Mouse (Mus musculus): ENCODE data around the gene Fcgr1. TPM values are rescaled to one million over a fixed set of nuclear protein-coding genes. Genes with fewer than 3 reads are reported as not detected.
"Not testable (repeated sequence)": the region's sequence is repeated elsewhere in the genome, so short reads cannot be mapped to it uniquely, and the experiment has no call there.

Fcgr1 gene
- total RNA-seq, 2 experiments from 2014 or later: 2.2 to 2.3 TPM

DNA sequence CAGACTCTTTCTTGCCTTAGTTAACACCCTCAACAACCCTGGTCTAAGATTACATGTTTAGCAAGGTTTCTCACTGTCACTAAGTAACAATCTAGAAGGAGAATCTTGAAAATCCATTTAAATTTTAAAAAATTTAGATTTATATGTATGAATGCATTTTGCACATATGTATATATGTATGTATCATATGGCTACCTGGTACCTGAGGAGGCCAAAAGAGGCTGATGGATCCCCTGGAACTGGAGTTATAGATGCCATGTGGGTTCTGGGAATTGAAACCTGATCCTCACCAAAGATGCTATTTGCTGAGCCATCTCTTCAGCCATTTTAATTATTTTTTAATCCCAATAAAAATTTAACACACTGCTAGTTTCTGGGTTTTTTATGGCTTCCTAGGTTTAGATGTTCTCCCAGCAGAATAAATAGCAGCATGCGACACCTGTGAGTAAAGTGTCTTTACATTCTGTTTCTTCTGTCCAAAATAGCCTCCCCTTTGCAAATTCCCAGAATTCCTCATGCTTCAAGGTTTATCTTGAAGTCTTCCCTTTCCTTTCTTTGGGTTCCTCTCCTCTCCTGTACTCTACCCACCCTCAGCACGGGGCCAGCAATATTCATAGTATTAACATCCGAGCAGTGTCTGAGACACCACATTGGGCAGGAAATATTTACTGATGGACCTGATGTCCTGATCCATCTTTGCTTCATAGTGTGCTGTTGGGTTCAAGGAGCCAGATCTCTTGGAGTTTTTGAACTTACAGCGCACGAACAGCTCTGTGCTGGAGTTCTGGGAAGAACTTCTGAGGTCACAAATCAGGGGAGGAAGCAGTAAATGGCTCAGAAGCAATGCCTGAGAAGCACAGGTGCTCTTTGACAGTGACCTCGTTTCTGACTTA lies 45.4 kb downstream of the Fcgr1 start:
- no peak for TF ChIP-seq CTCF (conservative IDR thresholded peaks at IDR 0.05)
- Histone ChIP-seq H3K4me3 (no peak overlapping the region), H3K27ac (no peak overlapping the region)
- DNase-seq (ENCODE audit: low spot score in 2 of 2): no peak

DNA sequence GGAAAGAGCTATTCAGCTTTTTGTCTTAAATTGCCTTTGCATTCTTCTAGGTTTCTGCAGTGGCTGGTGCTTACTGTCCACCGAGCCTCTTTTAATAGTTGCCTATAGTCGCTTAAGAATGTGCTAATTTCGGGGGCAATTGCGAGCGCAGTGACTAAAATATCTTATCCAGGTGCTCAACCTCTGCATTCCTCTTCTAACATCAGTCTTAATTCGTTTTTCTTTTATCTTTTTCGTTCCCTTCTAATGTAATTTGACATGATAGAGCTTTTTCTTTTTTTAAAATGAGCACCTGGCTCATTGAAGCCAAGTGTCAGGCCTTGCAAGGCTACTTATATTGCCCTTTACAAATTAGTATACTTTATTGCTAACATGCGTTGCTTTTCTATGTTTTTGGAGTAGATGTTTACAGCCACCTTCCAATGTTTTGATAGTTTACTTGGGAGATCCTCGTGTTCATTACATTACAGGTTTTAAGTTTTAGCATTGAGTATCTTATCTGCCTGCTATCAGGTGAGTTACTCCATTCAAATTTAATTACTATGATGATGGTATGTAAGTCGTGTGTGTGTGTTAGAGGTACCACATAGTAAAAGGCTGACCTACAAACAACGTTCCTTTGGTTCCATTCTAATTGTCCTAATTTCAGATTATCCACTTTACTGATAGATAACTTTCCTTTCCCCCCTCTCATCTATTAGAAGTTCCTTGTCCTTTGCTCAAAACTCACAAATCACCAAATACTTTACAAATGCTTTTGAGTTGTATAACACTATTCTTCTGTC lies 46.2 kb downstream of the Fcgr1 start:
- H3K4me3 ChIP-seq: no peak overlapping the region
- no peak for TF ChIP-seq CTCF (conservative IDR thresholded peaks at IDR 0.05)

DNA sequence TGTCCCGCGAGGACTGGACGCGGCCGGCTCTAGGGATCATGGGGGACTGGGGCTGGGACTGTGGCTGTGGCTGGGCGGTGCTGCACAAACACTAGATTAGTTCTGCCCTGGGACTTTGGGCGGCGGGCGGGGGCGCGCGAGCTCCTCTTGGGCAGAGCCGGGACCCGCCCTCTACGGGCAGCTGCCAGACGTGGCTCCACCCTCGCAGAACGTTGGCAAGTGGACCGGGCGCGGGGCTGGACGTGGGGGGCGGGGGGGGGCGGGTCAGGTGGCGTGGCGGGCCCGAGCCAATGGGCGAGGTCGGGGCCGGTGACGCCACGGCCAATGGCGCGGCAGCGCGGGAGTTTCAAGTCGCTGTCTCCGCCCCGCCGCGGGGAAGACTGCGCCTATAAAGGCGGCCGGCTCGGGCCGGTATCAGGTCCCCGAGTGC lies 47.3 kb downstream of the Fcgr1 start, which contains the start of gene Hist2h3c1:
Gene Hist2h3c1, plus strand, starts transcription at position 259 of the 430 bp plus-strand sequence.
- not testable (repeated sequence) for DNase-seq (ENCODE audit: low spot score in 2 of 2); H3K27ac ChIP-seq
- peak within 1 kb of the TSS; percentile 40; the same call in 1 of the 2 replicates for H3K4me3 ChIP-seq

More for the DNA sequence above, 46.2 kb downstream of the Fcgr1 start:
- H3K27ac ChIP-seq: no peak overlapping the region
- DNase-seq (ENCODE audit: low spot score in 2 of 2): no peak

DNA sequence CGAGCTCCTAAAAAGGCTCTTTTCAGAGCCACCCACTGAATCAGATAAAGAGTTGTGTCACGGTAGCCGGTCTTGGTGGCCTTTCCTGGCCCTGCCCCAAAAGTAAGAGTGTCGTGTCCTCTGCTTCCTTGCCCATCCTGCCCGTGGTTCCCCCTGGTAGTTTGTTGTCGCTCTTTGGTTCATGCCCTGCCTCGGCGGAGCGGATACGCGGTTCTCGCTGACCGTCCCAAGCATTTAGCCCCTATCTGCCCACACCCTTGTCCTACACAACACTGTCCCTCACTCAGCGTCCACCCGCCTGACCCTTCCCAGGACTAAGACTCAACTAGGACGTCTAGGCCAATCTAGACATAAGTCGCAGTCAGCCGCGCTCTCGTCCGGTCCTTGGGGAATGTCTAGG lies 47.8 kb downstream of the Fcgr1 start:
- not testable (repeated sequence) for DNase-seq (ENCODE audit: low spot score in 2 of 2); H3K27ac ChIP-seq

DNA sequence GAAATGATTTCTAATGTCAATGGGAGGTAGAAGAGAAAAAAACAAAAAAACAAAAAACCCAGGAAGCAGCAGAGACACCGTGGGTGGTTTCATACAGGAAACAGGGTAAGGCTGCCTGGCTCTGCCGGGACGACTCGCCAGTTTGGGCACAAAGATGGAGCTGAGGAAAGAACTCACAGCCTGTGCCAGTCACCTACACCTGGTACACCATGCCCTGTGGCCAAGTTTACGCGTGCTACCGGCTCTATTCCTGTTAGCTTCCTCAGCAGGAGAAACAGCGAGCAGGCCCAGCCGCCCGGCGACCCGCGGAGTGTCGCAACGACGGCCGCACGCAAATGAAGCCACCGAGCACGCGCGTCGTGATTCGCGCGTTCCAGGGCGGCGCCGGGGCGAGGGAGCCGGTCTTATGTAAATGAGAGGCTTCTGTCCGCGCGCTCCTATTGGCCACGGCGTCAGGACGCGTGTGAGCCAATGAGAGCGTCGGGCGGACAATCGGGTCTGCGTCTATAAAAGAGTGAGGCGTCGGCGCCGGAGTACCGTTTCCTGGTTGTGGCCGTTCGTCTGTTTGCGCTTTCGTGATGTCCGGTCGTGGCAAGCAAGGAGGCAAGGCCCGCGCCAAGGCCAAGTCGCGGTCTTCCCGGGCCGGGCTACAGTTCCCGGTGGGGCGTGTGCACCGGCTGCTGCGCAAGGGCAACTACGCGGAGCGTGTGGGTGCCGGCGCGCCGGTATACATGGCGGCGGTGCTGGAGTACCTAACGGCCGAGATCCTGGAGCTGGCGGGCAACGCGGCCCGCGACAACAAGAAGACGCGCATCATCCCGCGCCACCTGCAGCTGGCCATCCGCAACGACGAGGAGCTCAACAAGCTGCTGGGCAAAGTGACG lies 48.5 kb downstream of the Fcgr1 start, which contains the start of gene Hist2h2aa1:
Gene Hist2h2aa1, plus strand, starts transcription at position 495 of the 884 bp plus-strand sequence.
- Histone ChIP-seq H3K4me3 (peak within 1 kb of the TSS; percentile 84), H3K27ac (peak within 1 kb of the TSS; percentile 98)
- peak; percentile 84 to 87 for DNase-seq (ENCODE audit: low spot score in 2 of 2)

More for the DNA sequence above, 47.8 kb downstream of the Fcgr1 start:
- H3K4me3 ChIP-seq: peak overlapping the region; percentile 40; the same call in 1 of the 2 replicates

DNA sequence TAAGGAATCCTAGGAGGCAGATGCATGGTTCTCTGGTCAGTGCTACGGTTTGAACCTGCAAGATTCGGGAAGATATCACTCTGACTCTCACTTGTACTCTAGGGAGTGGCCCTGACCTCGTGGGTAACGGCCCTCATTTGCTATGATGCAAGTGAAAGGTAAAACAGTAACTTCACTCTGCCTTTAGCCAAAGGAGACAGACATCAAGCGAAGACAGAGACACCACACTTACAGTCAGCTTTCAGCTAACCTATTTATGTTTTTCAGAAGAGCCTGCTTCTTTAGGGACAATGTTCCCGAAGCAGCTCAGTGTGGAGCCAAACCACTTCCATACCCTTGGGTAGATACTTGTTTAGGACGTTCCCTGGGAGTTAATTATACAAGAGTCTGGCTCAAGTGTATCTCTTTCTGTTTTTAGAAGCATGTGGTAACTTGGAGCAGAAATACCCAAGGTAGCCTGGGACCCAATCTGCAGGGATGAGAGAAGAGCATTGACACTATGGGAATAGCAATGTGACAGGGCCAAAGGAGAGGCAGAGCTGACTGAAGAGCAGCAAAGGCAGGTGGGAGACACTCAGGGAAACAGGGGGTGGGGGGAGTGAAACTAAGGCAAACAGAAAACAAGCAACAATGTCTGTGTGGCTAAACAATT lies 49.7 kb downstream of the Fcgr1 start:
- Histone ChIP-seq H3K4me3 (peak overlapping the region; percentile 84), H3K27ac (peak overlapping the region; percentile 98)
- no peak for TF ChIP-seq CTCF (conservative IDR thresholded peaks at IDR 0.05)
- DNase-seq (ENCODE audit: low spot score in 2 of 2): no peak

DNA sequence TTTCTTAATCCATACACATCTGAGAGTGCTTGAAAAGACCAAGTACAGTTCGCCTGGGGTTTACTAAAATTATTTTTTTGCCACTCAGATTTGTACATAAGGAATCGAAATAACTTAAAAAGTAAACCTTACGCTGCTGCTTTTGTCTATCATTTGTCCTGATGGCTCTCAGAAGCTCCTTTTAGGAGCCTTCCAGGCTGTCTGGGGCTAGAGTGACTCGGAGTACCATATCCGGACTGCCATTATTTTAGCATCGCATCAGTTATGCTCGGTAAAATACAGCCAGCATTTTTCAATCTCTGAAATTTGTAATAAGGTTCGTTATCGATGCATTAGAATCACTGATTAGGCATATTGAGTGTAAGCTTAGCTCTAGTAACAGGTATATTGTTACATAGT lies 53.0 kb downstream of the Fcgr1 start:
- no peak for DNase-seq (ENCODE audit: low spot score in 2 of 2)
- H3K4me3 ChIP-seq: peak overlapping the region; percentile 57
- TF ChIP-seq CTCF (conservative IDR thresholded peaks at IDR 0.05): no peak
- H3K27ac ChIP-seq: peak overlapping the region; percentile 96

DNA sequence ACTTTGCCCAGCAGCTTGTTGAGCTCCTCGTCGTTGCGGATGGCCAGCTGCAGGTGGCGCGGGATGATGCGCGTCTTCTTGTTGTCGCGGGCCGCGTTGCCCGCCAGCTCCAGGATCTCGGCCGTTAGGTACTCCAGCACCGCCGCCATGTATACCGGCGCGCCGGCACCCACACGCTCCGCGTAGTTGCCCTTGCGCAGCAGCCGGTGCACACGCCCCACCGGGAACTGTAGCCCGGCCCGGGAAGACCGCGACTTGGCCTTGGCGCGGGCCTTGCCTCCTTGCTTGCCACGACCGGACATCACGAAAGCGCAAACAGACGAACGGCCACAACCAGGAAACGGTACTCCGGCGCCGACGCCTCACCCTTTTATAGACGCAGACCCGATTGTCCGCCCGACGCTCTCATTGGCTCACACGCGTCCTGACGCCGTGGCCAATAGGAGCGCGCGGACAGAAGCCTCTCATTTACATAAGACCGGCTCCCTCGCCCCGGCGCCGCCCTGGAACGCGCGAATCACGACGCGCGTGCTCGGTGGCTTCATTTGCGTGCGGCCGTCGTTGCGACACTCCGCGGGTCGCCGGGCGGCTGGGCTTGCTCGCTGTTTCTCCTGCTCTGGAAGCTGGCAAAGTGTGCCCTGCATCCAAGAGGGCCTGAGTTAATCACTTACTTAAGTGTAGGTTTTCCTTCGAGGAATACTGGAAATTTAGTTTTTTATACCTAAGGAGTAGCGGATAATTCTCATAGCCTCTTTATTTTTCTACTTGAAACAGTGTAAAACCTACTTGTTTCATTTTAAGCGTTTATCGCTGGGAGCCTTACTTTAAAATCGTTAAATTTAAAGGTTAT lies 53.6 kb downstream of the Fcgr1 start, which contains the start of gene Hist2h2aa2:
Gene Hist2h2aa2, minus strand, starts transcription at position 328 of the 850 bp plus-strand sequence.
- Histone ChIP-seq H3K4me3 (peak within 1 kb of the TSS; percentile 62), H3K27ac (peak within 1 kb of the TSS; percentile 96)
- DNase-seq (ENCODE audit: low spot score in 2 of 2): peak; percentile 96

DNA sequence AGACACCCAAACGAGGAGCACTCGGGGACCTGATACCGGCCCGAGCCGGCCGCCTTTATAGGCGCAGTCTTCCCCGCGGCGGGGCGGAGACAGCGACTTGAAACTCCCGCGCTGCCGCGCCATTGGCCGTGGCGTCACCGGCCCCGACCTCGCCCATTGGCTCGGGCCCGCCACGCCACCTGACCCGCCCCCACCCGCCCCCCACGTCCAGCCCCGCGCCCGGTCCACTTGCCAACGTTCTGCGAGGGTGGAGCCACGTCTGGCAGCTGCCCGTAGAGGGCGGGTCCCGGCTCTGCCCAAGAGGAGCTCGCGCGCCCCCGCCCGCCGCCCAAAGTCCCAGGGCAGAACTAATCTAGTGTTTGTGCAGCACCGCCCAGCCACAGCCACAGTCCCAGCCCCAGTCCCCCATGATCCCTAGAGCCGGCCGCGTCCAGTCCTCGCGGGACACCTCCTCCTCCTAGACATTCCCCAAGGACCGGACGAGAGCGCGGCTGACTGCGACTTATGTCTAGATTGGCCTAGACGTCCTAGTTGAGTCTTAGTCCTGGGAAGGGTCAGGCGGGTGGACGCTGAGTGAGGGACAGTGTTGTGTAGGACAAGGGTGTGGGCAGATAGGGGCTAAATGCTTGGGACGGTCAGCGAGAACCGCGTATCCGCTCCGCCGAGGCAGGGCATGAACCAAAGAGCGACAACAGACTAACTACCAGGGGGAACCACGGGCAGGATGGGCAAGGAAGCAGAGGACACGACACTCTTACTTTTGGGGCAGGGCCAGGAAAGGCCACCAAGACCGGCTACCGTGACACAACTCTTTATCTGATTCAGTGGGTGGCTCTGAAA lies 54.6 kb downstream of the Fcgr1 start, which contains the start of gene Hist2h3c2:
Gene Hist2h3c2, minus strand, starts transcription at position 174 of the 840 bp plus-strand sequence.
- not testable (repeated sequence) for DNase-seq (ENCODE audit: low spot score in 2 of 2)
- Histone ChIP-seq H3K27ac (peak within 1 kb of the TSS; percentile 87), H3K4me3 (peak within 1 kb of the TSS; percentile 62)

DNA sequence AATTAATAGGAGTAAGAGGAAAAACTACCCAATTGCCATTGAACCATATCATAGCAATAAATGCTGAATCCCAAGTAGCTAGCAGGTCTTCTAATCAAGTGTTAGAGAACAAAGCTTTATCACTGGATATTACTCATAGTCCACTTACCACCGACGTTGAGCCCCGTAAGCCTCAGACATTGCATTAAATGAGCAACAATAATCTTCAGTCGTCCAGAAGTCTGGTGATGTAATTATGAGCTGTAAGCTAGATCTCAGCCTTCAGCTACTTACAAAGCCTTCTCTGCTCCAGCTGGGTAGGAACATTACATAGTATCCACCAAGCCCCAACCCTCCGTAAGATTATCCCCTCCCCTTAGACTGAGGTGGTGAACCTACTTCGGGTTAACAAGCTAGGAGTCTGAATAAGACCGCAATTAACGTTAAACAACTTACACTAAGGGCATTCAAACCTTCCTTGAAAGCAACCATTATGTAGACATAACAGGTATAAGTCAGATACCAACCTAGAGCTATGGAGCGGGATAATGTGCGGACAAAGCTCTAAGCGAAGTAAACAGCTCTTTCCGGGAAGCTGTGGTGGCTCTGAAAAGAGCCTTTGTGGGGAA lies 55.8 kb downstream of the Fcgr1 start:
- Histone ChIP-seq H3K27ac (no peak overlapping the region), H3K4me3 (peak overlapping the region; percentile 32)
- DNase-seq (ENCODE audit: low spot score in 2 of 2): no peak
- TF ChIP-seq CTCF (conservative IDR thresholded peaks at IDR 0.05): no peak
